Mouse (Mus musculus) 3T3-L1 (cell line): Measurements from ENCODE around the gene Zfp316.

ENCODE experiments used
- DNase-seq: peaks from one replicate; pipeline ENCODE4 v3.0.0-alpha.2; 2015; ENCODE audit warnings: low read depth, low spot score

Gene Zfp316

DNA sequence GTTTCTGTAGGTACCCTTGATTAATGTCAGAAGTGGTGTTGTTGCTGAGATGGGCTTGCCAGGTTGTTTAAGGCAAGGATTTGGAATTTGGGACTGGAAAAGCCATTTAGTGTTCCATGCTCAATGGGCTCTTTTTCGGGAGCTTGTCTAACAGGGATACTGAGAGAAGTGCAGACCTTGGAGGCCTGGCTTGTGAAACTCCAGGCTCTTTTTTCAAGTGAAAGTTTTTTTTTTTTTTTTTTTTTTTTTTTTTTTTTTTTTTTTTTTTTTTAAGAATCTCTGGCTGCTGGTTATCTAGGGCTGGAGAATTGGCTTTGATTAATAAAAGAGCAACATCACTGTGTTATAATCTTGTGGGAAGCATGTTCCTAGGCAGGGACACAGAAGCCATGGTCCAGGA, 47.5 kb downstream of the Zfp316 start:
- no peak for DNase-seq

DNA sequence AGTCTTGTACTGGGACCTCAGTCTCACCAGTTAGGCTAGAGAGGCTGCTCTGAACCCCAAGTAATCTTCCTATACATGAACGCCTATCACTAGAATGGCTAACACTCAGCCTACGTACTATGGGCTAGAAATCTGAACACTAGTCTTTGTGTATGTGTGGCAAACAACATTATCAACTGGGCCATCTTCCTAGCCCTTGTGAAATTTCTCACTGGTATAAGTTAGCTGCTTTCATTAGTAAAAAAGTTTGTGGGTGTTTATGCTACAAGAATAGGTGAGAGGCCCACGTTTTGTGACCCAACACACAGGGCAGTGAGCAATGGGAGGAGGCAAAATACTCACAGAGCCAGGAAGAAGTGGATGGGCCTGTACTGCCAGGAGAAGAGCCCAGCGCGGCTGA, 48.8 kb downstream of the Zfp316 start:
- DNase-seq = no peak

DNA sequence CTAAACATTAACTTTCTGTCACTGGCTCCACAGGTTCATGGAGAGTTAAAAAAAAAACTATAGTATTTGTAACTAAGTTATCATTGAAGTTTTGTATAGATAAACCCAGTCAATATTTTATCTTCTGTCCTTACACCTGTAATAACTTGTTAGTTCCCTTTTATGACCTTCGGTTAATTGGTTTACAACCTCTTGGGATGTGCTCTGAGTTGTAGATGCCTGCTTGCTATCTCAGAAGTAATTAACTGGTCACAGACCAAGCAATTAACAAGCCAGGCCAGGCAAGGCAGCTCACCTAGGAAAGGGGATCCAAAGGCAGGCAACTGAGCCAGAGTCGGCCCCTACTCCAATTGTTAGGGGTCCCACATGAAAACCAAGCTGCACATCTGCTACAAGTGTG, 56.0 kb downstream of the Zfp316 start:
- DNase-seq = no peak

DNA sequence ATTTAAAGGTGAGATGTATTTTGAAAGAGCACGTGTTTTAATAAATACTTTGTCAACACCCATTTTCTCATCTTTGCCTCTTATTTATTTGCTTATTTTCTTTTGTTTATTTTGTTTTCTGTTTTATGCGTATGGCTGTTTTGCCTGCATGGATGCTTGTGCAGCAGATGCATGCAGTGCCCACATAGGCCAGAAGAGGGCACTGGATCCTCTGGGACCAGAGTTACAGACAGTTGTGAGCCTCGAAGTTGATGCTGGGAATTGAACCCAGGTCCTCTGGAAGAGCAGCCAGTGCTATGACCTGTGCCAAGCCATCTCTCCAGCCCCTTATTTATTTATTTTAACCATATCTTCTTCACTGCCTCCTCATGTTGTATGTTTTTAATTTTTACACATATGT, 64.8 kb downstream of the Zfp316 start:
- DNase-seq = no peak
